Mouse (Mus musculus) kidney, adult 9 months (tissue): ENCODE measurements around the gene F11.
A peak's percentile ranks its signal among the peaks of the same experiment; 100 is the strongest.

Experiments
- DNase-seq: peaks from one replicate; pipeline ENCODE4 v3.0.0; 2022

F11 gene

GRCm38 (mm10) chr8:45261920-45262319 is at the start of gene F11:
TSS of gene F11 (minus strand) at chr8:45262031.
- no peak for DNase-seq

- DNase-seq: no peak
Measured at GRCm38 (mm10) chr8:45310967-45311366, 49.1 kb upstream of the F11 start.

GRCm38 (mm10) chr8:45308366-45308765 is 46.5 kb upstream of the F11 start, which contains the start of gene Gm45753:
TSS of gene Gm45753 (minus strand) at chr8:45308466.
- DNase-seq: no peak

- DNase-seq: no peak
Measured at GRCm38 (mm10) chr8:45305479-45305878, 43.6 kb upstream of the F11 start.

- no peak for DNase-seq
Measured at GRCm38 (mm10) chr8:45304354-45304753, 42.5 kb upstream of the F11 start.

- DNase-seq: no peak
Measured at GRCm38 (mm10) chr8:45302390-45302789, 40.6 kb upstream of the F11 start.

- DNase-seq: no peak
Measured at GRCm38 (mm10) chr8:45295276-45295675, 33.4 kb upstream of the F11 start.

GRCm38 (mm10) chr8:45294687-45295086 is 32.9 kb upstream of the F11 start, which contains the start of gene Klkb1:
TSS of gene Klkb1 (minus strand) at chr8:45294859.
- peak; percentile 2 for DNase-seq

- DNase-seq: no peak
Measured at GRCm38 (mm10) chr8:45291790-45292189, 30.0 kb upstream of the F11 start.

- peak; percentile 24 for DNase-seq
Measured at GRCm38 (mm10) chr8:45281630-45282029, 19.8 kb upstream of the F11 start.

- DNase-seq: no peak
Measured at GRCm38 (mm10) chr8:45277453-45277852, 15.6 kb upstream of the F11 start.

GRCm38 (mm10) chr8:45274317-45274716 is 12.5 kb upstream of the F11 start:
- DNase-seq: no peak

- no peak for DNase-seq
Measured at GRCm38 (mm10) chr8:45269056-45269455, 7.2 kb upstream of the F11 start.

- DNase-seq: no peak
Measured at GRCm38 (mm10) chr8:45268485-45268884, 6.7 kb upstream of the F11 start.

- DNase-seq: no peak
Measured at GRCm38 (mm10) chr8:45267611-45268391, 6.0 kb upstream of the F11 start.

- no peak for DNase-seq
Measured at GRCm38 (mm10) chr8:45266993-45267392, 5.2 kb upstream of the F11 start.

GRCm38 (mm10) chr8:45264918-45265317 is 3.1 kb upstream of the F11 start:
- no peak for DNase-seq

GRCm38 (mm10) chr8:45262851-45263250 is 1.0 kb upstream of the F11 start:
- no peak for DNase-seq

GRCm38 (mm10) chr8:45258421-45258820 is 3.4 kb downstream of the F11 start:
- DNase-seq: no peak

GRCm38 (mm10) chr8:45255040-45255439 is 6.8 kb downstream of the F11 start:
- DNase-seq: no peak

GRCm38 (mm10) chr8:45254194-45254842 is 7.5 kb downstream of the F11 start:
- no peak for DNase-seq

- no peak for DNase-seq
Measured at GRCm38 (mm10) chr8:45253586-45253985, 8.2 kb downstream of the F11 start.

- no peak for DNase-seq
Measured at GRCm38 (mm10) chr8:45253111-45253510, 8.7 kb downstream of the F11 start.

- DNase-seq: no peak
Measured at GRCm38 (mm10) chr8:45246307-45246706, 15.5 kb downstream of the F11 start.
